Mouse (Mus musculus) naive thymus-derived CD4-positive, alpha-beta T cell, adult 2 months (primary cell): Measurements from ENCODE around the gene Snapc3.
"Not testable (repeated sequence)": the region's sequence is repeated elsewhere in the genome, so short reads cannot be mapped to it uniquely, and the experiment has no call there.

Experiments
- DNase-seq: peaks from one replicate; pipeline ENCODE4 v3.0.0-alpha.2; 2011; ENCODE audit warnings: low read depth

Gene Snapc3

DNA sequence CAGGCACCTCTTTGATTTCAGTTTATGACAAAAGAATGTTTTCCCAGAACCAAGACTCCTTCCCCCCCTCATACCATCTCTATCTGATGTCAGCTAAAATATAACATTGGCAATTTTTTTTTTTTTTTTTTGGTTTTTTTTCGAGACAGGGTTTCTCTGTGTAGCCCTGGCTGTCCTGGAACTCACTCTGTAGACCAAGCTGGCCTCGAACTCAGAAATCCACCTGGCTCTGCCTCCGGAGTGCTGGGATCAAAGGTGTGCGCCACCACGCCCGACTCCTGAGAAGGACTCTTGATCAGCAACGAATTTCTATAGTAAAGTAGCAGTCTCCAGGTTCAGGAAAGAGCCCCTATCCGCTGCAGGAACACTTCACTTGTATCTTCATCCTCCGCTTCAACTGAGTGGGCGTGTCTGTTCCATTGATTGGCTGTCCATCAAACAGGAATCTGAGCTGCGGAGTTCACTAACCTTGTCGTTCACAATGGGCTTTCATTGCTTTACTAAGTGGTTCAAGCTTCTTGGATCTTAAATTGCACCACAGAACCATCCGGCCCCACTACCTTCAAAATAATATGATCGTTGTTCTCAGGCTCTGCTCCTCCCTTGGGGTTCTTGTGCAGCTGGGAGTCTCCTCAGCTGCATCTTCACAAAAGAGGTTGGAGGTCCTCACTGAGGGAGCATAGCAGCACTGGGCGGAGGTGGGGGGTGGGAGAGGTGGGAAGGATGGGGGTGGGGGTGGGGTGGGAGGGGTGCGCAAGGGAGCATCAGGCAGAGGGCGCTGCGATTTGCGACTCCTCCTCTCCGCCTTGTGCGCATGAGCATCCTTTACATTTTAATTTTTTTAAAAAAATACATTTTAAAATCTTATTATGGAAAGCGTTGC lies 82.9 kb downstream of the Snapc3 start:
- DNase-seq, result no peak

DNA sequence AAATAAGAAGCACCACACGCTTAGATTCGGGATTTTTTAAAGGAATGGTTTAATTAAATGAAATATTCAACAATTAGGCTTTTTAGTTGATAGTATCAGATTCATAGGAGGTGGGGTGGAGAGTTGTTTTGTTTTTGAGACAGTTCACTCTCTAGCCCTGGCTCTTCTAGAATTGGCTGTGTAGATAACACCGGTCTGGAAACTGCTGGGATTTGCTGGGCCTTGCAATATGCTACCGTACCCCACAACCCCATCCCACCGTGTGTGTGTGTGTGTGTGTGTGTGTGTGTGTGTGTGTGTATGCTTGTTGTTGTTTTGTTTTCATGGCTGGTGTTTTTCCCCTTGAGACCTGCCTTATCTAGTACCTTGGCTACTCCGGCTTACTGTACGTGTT lies 83.5 kb downstream of the Snapc3 start:
- no peak for DNase-seq

DNA sequence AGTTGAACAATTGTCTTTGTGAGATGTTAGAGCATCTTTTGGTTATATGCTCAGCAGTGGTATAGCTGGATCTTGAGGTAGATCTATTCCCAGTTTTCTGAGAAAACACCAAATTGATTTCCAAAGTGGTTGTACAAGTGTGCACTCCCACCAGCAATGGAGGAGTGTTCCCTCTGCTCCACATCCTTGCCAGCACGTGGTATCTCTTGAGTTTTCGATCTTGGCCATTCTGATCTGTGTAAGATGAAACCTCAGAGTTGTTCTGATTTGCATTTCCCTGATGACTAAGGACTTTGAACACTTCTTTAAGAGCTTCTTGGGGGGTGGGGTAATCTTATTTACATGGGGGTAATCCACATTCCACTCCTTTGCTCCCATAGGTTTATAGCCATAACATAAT lies 92.1 kb downstream of the Snapc3 start:
- DNase-seq, result no peak

DNA sequence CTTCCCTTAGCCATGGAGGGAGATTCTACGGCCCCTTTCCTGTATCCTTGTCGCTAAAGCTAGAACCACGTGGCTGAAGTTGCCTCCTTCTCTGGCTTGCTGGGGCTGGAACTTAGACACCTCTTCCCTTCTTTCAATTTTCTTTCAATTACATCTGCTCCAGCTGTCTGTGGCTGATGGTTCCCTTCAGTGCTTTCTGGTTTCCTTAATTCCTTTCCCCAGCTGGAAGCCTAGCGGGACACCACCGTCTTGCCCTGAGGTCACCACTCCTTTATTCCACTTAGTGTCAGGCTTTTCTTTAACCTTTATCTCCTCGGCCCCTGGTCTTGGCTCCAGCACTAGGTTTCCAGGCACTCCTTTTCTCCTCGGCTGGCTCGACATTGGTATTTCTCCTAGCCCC lies 93.6 kb downstream of the Snapc3 start:
- no peak for DNase-seq

DNA sequence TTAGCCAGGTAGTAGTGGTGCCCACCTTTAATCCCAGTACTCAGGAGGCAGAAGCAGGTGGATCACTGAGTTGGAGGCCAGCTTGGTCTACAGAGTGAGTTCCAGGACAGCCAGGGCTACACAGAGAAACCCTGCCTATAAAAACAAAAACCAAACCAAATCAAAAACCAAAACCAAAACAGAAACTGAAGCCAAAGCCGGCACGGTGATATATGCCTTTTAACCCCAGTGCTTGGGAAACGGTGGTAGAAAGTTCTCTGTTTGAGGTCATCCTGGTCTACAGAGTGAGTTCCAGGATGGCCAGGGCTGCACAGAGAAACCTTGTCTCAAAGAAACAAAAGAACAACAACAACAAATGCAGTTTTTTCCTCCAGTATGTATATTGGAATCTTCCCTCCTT lies 94.7 kb downstream of the Snapc3 start:
- no peak for DNase-seq

DNA sequence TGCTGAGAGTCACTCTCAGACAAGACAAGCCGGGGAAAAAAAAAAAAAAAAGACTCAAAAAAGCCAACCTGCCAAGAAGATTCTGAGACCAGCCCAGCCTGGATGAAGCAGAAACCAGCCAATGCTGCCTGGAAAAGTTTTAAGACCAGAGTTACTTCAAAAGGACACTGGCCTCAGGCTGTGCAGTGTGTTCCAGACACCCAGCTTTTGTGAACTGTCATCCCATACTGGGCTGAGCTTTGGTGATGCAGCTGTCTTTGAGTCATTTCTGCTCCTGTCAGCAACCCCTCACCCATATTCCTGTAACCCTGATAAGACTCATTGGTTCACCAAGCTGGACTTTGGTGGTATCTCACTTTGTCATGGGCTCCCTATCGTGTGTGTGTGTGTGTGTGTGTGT lies 95.1 kb downstream of the Snapc3 start:
- DNase-seq, result no peak

DNA sequence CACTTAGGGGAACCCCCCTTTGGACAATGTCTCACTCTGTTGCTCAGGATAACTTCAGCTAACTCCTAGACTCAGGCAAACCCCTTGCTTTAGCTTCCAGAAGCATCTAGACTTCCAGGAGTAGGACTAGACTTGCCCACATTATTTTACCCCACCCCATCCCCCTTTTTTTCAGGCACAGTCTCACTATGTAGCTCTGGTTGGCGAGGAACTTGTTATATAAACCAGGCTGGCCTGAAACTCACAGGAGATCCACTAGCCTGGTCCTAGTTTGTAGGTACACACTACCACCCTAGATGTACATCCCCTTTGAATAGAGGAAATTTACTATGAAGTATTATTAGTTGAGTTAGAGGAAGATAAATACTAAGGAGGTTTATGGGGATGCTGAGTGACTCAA lies 96.7 kb downstream of the Snapc3 start:
- no peak for DNase-seq

DNA sequence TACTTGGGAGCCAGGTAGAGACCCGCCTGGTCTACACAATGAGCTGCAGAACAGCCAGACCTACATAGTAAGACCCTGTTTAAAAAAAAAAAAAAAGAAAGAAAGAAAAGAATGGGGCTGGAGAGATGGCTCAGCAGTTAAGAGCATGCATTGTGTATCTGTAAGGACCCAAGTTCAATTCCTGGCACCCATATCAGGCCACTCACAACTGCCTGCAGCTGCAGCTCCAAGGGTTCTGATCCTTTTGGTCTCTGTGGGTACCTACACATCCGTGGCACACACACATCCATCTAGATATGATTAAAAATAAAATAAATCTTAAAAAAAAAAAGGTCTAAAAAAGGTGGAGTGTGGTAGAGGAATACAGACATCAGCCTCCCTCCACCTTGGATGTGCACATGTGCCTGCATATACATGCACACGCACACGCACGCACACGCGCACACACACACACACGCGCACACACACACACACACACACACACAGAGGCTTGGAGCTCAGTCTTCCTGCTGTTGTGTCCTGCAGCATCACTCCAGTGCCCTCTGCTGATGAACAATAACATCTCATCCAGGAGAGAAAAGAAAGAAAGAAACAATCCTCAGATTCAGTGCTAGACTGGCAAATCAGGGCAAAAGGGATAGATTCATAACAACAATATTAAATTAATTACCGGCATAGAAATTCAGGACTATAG lies 97.6 kb downstream of the Snapc3 start:
- peak; percentile 39 for DNase-seq

DNA sequence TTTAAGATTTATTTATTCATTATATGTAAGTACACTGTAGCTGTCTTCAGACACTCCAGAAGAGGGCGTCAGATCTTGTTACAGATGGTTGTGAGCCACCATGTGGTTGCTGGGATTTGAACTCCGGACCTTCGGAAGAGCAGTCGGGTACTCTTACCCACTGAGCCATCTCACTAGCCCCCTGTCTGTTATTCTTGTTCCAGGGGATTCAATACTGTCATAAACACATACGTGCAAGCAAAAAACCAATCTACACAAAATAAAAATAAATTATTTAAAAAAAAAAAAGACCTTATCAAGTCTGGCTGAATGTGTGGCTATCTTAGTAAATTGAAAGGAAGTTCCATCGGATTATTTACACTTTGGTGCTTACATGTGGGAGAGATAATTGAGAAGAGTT lies 98.6 kb downstream of the Snapc3 start:
- DNase-seq, result not testable (repeated sequence)
